Mouse (Mus musculus) kidney, adult 9 months (tissue): ENCODE measurements at regions not wholly inside any gene's neighbourhood (a gene's known extent, or its start where the extent isn't known, plus 50 kb on each side); places are given as distances from the start of the nearest gene placed in this dataset.

Experiments used
- DNase-seq: peaks from one replicate; pipeline ENCODE4 v3.0.0; 2022

GRCm38 (mm10) chr9:61669729-61670520 is 244.4 kb downstream of the Rplp1 start:
- DNase-seq, result no peak

- DNase-seq, result no peak
Observed at GRCm38 (mm10) chr9:61668723-61669122, 245.6 kb downstream of the Rplp1 start.

- no peak for DNase-seq
Observed at GRCm38 (mm10) chr9:61668157-61668697, 246.1 kb downstream of the Rplp1 start.

- DNase-seq, result no peak
Observed at GRCm38 (mm10) chr9:61667453-61668074, 246.8 kb downstream of the Rplp1 start.

GRCm38 (mm10) chr9:61666761-61667332 is 247.5 kb downstream of the Rplp1 start:
- no peak for DNase-seq

- no peak for DNase-seq
Observed at GRCm38 (mm10) chr9:61666118-61666517, 248.2 kb downstream of the Rplp1 start.

GRCm38 (mm10) chr9:61665254-61665653 is 249.1 kb downstream of the Rplp1 start:
- no peak for DNase-seq

GRCm38 (mm10) chr9:61664000-61664622 is 250.2 kb downstream of the Rplp1 start:
- no peak for DNase-seq

- no peak for DNase-seq
Observed at GRCm38 (mm10) chr9:61662055-61663028, 252.0 kb downstream of the Rplp1 start.

- no peak for DNase-seq
Observed at GRCm38 (mm10) chr9:61660191-61660590, 254.2 kb downstream of the Rplp1 start.

- no peak for DNase-seq
Observed at GRCm38 (mm10) chr9:61657996-61658395, 256.3 kb downstream of the Rplp1 start.

DNA sequence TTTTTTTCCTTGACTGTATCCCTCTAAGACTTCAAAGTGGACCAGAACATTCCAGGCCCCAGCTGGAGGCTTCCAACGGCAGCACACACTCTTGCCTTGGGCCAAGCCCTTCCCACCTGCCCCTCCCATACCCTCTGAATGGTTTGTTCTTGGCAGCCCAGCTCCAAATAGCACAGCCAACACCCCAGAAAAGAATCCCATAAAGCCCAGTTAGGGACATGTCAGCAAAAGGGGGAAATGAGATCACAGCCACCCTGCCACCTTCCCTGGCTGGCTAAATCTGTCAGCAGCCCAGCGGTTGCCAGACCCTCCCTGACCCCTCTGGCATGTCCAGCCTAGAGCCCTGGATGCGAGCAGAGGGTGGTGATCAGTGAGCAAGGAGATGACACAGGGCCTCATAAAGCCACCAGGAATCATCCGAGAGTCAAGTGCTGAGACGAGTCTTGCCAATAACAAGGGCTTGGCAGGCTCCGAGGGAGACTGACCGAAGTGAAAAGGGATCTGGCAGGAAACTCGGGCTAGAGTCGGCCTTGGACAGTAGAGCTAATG is 258.8 kb downstream of the Rplp1 start:
- DNase-seq, result peak; percentile 19

DNA sequence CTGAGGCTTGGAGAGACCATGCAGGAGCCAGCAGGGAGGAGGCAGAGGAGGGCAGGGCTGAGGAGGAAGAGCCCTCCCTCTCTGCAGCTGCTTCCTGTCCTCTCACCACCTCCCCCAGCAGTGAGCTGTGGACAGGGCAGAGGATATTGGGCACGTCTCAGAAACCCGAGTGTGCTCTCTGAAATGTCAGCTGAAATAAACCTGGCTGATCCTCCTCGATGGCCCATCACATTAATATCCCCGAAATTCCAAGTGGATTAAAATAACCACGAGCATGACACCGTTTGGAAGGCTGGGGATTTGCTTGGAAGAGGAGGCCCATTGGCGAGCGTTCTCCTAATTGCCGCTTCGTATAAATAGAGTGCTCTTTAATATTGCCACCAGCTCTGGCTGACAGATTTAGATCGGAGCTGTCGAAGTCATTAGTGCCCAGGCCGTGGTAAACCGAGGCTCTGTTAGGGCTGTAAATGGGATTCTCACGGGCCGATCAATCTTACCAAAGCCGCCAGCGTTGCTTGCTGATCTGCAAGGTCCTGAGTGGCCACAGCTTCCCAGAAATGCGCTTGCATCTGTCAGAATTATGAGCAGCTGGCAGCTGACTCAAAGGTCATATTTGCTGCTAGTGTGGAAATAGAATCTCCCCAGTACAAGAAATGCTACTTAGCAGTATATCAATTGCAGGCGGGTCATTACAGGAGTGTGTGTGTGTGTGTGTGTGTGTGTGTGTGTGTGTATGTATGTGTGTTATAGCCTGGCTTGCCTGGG is 268.5 kb downstream of the Rplp1 start:
- peak; percentile 8 for DNase-seq

- DNase-seq, result no peak
Observed at GRCm38 (mm10) chr9:61640739-61641138, 268.6 kb downstream of the Tle3 start.

- DNase-seq, result no peak
Observed at GRCm38 (mm10) chr9:61638908-61639307, 266.7 kb downstream of the Tle3 start.

- no peak for DNase-seq
Observed at GRCm38 (mm10) chr9:61633936-61634335, 261.8 kb downstream of the Tle3 start.

GRCm38 (mm10) chr9:61632602-61633001 is 260.4 kb downstream of the Tle3 start:
- DNase-seq, result no peak

- no peak for DNase-seq
Observed at GRCm38 (mm10) chr9:61631097-61631496, 258.9 kb downstream of the Tle3 start.

- no peak for DNase-seq
Observed at GRCm38 (mm10) chr9:61627801-61628574, 255.8 kb downstream of the Tle3 start.

GRCm38 (mm10) chr9:61622933-61623332 is 250.8 kb downstream of the Tle3 start:
- no peak for DNase-seq
